Mouse (Mus musculus): ENCODE results near the gene Phldb2. TPM values are rescaled to one million over a fixed set of nuclear protein-coding genes. Genes with fewer than 3 reads are reported as not detected.

The Phldb2 gene
- polyA plus RNA-seq, 1 experiment, result 73.9 TPM

GRCm38 (mm10) chr16:45737880-45738279 is 215.5 kb downstream of the Phldb2 start:
- DNase-seq (ENCODE audit: low spot score), result no peak

- DNase-seq (ENCODE audit: low spot score), result no peak
Measured at GRCm38 (mm10) chr16:45736724-45737123, 216.7 kb downstream of the Phldb2 start.

- DNase-seq (ENCODE audit: low spot score), result no peak
Measured at GRCm38 (mm10) chr16:45729163-45729562, 224.2 kb downstream of the Phldb2 start.

GRCm38 (mm10) chr16:45724742-45725102 is 228.7 kb downstream of the Phldb2 start:
- no peak for DNase-seq (ENCODE audit: low spot score)

GRCm38 (mm10) chr16:45724061-45724741 is 229.2 kb downstream of the Phldb2 start, which contains the start of gene Tagln3:
Gene Tagln3 (minus strand): TSS chr16:45724608.
- DNase-seq (ENCODE audit: low spot score), result no peak

GRCm38 (mm10) chr16:45723172-45723901 is 230.1 kb downstream of the Phldb2 start:
- no peak for DNase-seq (ENCODE audit: low spot score)

- no peak for DNase-seq (ENCODE audit: low spot score)
Measured at GRCm38 (mm10) chr16:45722460-45722951, 230.9 kb downstream of the Phldb2 start.

GRCm38 (mm10) chr16:45720022-45720630 is 233.3 kb downstream of the Phldb2 start:
- DNase-seq (ENCODE audit: low spot score), result no peak

- DNase-seq (ENCODE audit: low spot score), result no peak
Measured at GRCm38 (mm10) chr16:45718296-45718695, 235.1 kb downstream of the Phldb2 start.

GRCm38 (mm10) chr16:45714489-45715150 is 238.8 kb downstream of the Phldb2 start:
- no peak for DNase-seq (ENCODE audit: low spot score)

- no peak for DNase-seq (ENCODE audit: low spot score)
Measured at GRCm38 (mm10) chr16:45713878-45714277, 239.5 kb downstream of the Phldb2 start.

GRCm38 (mm10) chr16:45713261-45713660 is 240.1 kb downstream of the Phldb2 start:
- DNase-seq (ENCODE audit: low spot score), result no peak

- DNase-seq (ENCODE audit: low spot score), result no peak
Measured at GRCm38 (mm10) chr16:45711263-45711662, 242.1 kb downstream of the Phldb2 start.

GRCm38 (mm10) chr16:45699301-45699700 is 254.1 kb downstream of the Phldb2 start:
- no peak for DNase-seq (ENCODE audit: low spot score)

- DNase-seq (ENCODE audit: low spot score), result no peak
Measured at GRCm38 (mm10) chr16:45697996-45698395, 255.4 kb downstream of the Phldb2 start.

Other genes with a start within 250 kb of the Phldb2 start
- 1.4 and 2.0 TPM in 2 replicates for gene Tagln3, start 229.0 kb downstream of the Phldb2 start, polyA plus RNA-seq (2012; rRNA removed)
- gene Abhd10, start 210.6 kb downstream of the Phldb2 start, polyA plus RNA-seq (2012; rRNA removed), result 19.8 and 22.0 TPM in 2 replicates
- gene Plcxd2, start 56.6 kb upstream of the Phldb2 start, polyA plus RNA-seq (2012; rRNA removed), result 0.63 and 0.78 TPM in 2 replicates
- gene Cd96, start 166.7 kb upstream of the Phldb2 start, polyA plus RNA-seq (2012; rRNA removed), result 0.19 and 0.31 TPM in 2 replicates
- 4.3 and 5.9 TPM in 2 replicates for gene Gm4737, start 201.5 kb upstream of the Phldb2 start, polyA plus RNA-seq (2012; rRNA removed)

Measured in urinary bladder, adult 2 months (tissue).